Mouse (Mus musculus): ENCODE measurements around the gene Gm36176. TPM values are rescaled to one million over a fixed set of nuclear protein-coding genes. Genes with fewer than 3 reads are reported as not detected.
"Not testable (repeated sequence)": the region's sequence is repeated elsewhere in the genome, so short reads cannot be mapped to it uniquely, and the experiment has no call there.

Gm36176 gene
- polyA plus RNA-seq (2012; ENCODE audit: insufficient read depth, low replicate concordance): not detected in 2 replicates

DNA sequence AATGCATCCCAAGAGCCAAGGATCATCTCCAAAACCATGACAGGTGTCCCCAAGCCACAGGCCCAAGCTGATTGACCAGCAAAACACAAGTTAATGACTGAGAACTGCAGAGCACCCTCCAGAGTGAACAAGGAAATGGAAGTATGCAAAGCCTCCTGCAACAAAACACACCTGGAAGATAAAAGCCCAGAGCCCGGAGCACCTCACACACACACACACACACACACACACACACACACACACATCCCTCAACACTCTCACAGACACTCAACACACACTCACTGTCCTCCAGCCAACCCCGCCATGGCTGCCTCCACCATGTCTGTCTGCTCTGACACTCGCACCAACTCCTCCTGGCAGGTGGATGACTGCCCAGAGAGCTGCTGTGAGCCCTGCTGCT, at the start of gene Gm36176:
Gene Gm36176 (plus strand): TSS at position 301 of the 400 bp plus-strand sequence.
- peak within 1 kb of the TSS; percentile 51 for H3K4me3 ChIP-seq (replicated peaks)
- H3K9me3 ChIP-seq: peaks cover 58% of the 10 kb centered on the region
- peaks cover 17% of the 10 kb centered on the region for H3K27me3 ChIP-seq (replicated peaks)
- TF ChIP-seq GATA1 (IDR thresholded peaks at IDR 0.05; ENCODE audit: borderline replicate concordance, low read length): no peak
- TF ChIP-seq FLI1 (IDR thresholded peaks at IDR 0.05; ENCODE audit: low read length): no peak
- peaks cover 15% of the 10 kb centered on the region; the same call in 1 of the 2 replicates for H3K4me1 ChIP-seq
- no peaks in the 10 kb centered on the region for H3K36me3 ChIP-seq (replicated peaks; ENCODE audit: low read length)

- no peaks in the 10 kb centered on the region for H3K9me3 ChIP-seq
- H3K4me1 ChIP-seq: peaks cover 42% of the 10 kb centered on the region
- H3K36me3 ChIP-seq (replicated peaks; ENCODE audit: low read length): no peaks in the 10 kb centered on the region
- no peak overlapping the region for H3K4me3 ChIP-seq (replicated peaks)
- TF ChIP-seq GATA1 (IDR thresholded peaks at IDR 0.05; ENCODE audit: borderline replicate concordance, low read length) (no peak), FLI1 (IDR thresholded peaks at IDR 0.05; ENCODE audit: low read length) (no peak)
- peaks cover 35% of the 10 kb centered on the region for H3K27me3 ChIP-seq (replicated peaks)
These were observed 48.9 kb upstream of the Gm36176 start for GRCm38 (mm10) chr10:77797677-77798076.

DNA sequence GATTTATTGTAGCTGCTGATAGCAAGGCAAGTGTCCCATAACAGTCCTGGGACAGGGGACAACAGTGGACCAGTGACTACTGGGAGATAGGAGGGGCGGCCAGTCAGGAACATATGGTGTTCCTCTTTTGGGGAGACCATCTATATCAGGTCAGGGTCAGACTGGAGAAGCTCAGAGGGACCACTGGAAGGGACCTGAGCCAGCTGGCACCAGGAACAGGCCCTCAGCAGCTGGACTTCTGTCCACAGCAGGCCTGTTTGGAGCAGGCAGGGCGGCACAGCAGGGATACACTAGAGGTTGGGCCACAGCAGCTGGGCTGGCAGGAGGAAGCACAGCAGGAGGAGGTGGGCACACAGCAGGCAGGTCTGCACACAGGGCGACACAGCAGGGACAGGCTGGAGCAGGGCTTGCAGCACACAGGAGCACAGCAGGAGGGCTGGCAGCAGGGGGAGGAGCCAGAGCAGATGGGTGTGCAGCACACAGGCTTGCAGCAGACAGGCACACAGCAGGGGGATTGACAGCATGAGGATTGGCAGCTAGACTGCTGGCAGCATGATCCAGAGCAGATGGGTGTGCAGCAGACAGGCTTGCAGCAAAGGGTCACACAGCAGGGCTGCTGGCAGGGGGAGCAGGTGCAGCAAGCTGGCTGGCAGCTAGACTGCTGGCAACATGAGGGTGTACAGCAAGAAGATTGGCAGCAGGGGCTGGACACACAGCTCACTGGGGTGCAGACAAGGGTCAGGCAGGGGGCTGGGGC, 48.3 kb upstream of the Gm36176 start:
- not testable (repeated sequence) for H3K36me3 ChIP-seq (replicated peaks; ENCODE audit: low read length); H3K9me3 ChIP-seq; H3K4me3 ChIP-seq (replicated peaks)
- peaks cover 42% of the 10 kb centered on the region for H3K4me1 ChIP-seq
- peaks cover 32% of the 10 kb centered on the region for H3K27me3 ChIP-seq (replicated peaks)

DNA sequence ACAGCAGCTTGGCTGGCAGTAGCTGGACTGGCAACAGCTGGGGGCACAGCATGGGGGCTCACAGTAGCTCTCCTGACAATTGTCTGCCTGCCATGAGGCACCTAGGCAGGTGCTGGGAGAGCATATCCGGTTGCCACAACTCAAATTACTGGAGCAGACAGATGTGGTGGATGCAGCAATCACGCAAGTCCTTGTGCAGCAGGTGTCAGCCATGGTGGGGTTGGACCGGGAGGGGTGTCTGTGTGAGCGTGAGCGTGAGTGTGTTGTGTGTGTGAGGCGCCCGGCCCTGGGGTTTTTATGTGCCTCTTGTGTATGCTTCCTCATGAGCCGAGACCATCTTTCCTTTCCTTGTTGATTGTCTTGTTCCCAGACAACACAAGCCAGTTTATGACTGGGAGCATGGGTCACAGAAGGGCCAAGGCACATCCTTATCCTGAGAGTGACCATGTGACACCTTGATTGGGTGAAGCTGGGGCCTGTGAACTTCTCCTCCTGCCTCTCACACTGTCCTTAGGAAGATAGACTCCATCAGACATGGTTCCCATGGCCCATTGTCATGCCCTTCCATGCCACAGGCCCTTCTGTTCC, 47.6 kb upstream of the Gm36176 start, which contains the start of gene Gm19668:
Gene Gm19668 (minus strand): TSS at position 213 of the 588 bp plus-strand sequence.
- H3K9me3 ChIP-seq: no peaks in the 10 kb centered on the region
- peaks cover 28% of the 10 kb centered on the region for H3K27me3 ChIP-seq (replicated peaks)
- peaks cover 42% of the 10 kb centered on the region for H3K4me1 ChIP-seq
- TF ChIP-seq FLI1 (IDR thresholded peaks at IDR 0.05; ENCODE audit: low read length) (no peak), GATA1 (IDR thresholded peaks at IDR 0.05; ENCODE audit: borderline replicate concordance, low read length) (no peak)
- peak within 1 kb of the TSS; percentile 38 for H3K4me3 ChIP-seq (replicated peaks)
- H3K36me3 ChIP-seq (replicated peaks; ENCODE audit: low read length): no peaks in the 10 kb centered on the region

GRCm38 (mm10) chr10:77804095-77804494, 42.5 kb upstream of the Gm36176 start:
- peaks cover 3% of the 10 kb centered on the region for H3K27me3 ChIP-seq (replicated peaks)
- no peaks in the 10 kb centered on the region for H3K36me3 ChIP-seq (replicated peaks; ENCODE audit: low read length)
- no peaks in the 10 kb centered on the region for H3K9me3 ChIP-seq
- TF ChIP-seq FLI1 (IDR thresholded peaks at IDR 0.05; ENCODE audit: low read length): no peak
- no peak for TF ChIP-seq GATA1 (IDR thresholded peaks at IDR 0.05; ENCODE audit: borderline replicate concordance, low read length)
- no peak overlapping the region for H3K4me3 ChIP-seq (replicated peaks)
- H3K4me1 ChIP-seq: peaks cover 17% of the 10 kb centered on the region

GRCm38 (mm10) chr10:77811743-77812142, 34.9 kb upstream of the Gm36176 start, which contains the start of gene Gm9507:
Gm9507 (minus strand) TSS chr10:77811843.
- Histone ChIP-seq H3K36me3 (replicated peaks; ENCODE audit: low read length) (no peaks in the 10 kb centered on the region), H3K9me3 (0 out of 2 replicates have a peak, but pooled peaks cover 3% of the 10 kb centered on the region), H3K4me3 (replicated peaks) (peak within 1 kb of the TSS; percentile 42), H3K4me1 (no peaks in the 10 kb centered on the region; the same call in 1 of the 2 replicates), H3K27me3 (replicated peaks) (peaks cover 33% of the 10 kb centered on the region)
- no peak for TF ChIP-seq FLI1 (IDR thresholded peaks at IDR 0.05; ENCODE audit: low read length)
- TF ChIP-seq GATA1 (IDR thresholded peaks at IDR 0.05; ENCODE audit: borderline replicate concordance, low read length): no peak

DNA sequence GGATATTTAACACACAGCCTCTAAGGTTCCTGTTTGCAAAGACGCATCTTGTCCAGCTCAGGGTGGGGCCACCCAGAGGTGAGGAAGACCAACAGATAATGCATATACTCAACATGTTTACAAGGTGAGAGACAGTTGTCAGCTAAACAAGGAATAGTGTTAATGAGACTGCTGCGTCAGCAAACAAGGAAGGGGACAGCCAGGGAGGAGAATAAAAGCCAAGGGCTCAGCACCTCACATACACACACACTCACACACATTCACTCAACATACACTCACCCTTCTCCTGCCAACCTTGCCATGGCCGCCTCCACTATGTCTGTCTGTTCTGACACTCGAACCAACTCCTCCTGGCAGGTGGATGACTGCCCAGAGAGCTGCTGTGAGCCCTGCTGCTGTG, 32.2 kb upstream of the Gm36176 start, which contains the start of gene Gm2696:
Gene Gm2696 (plus strand): TSS at position 301 of the 400 bp plus-strand sequence.
- Histone ChIP-seq H3K9me3 (peaks cover 9% of the 10 kb centered on the region; the same call in 1 of the 2 replicates), H3K36me3 (replicated peaks; ENCODE audit: low read length) (no peaks in the 10 kb centered on the region), H3K27me3 (replicated peaks) (peaks cover 35% of the 10 kb centered on the region), H3K4me3 (replicated peaks) (no peak within 1 kb of the TSS), H3K4me1 (peaks cover 5% of the 10 kb centered on the region; the same call in 1 of the 2 replicates)
- TF ChIP-seq FLI1 (IDR thresholded peaks at IDR 0.05; ENCODE audit: low read length): no peak
- TF ChIP-seq GATA1 (IDR thresholded peaks at IDR 0.05; ENCODE audit: borderline replicate concordance, low read length): no peak

DNA sequence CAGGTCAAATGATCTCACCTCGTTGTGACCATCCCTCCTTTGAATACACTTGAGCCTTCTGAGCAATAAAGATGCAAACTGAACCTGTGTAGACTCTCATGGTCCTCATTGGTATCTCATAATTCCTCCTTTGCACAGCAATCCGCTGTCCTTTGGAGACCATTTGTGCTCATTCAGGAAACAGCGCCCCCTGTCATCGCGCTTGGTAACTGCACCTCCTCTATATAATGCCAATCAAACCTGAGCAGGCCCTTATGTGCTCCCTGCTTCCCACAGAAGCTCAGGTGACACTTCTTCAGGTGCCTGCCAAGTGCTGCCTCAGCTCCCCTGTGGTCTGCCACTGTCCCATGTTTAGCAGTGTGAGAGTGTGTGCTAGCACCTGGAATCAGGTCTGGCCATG, 31.1 kb upstream of the Gm36176 start:
- Histone ChIP-seq H3K9me3 (peaks cover 9% of the 10 kb centered on the region; the same call in 1 of the 2 replicates), H3K4me1 (peaks cover 5% of the 10 kb centered on the region; the same call in 1 of the 2 replicates), H3K36me3 (replicated peaks; ENCODE audit: low read length) (no peaks in the 10 kb centered on the region), H3K4me3 (replicated peaks) (no peak overlapping the region), H3K27me3 (replicated peaks) (peaks cover 39% of the 10 kb centered on the region)
- TF ChIP-seq FLI1 (IDR thresholded peaks at IDR 0.05; ENCODE audit: low read length) (no peak), GATA1 (IDR thresholded peaks at IDR 0.05; ENCODE audit: borderline replicate concordance, low read length) (no peak)

- peaks cover 5% of the 10 kb centered on the region; the same call in 1 of the 2 replicates for H3K4me1 ChIP-seq
- H3K4me3 ChIP-seq (replicated peaks): peak overlapping the region; percentile 48
- no peak for TF ChIP-seq FLI1 (IDR thresholded peaks at IDR 0.05; ENCODE audit: low read length)
- TF ChIP-seq GATA1 (IDR thresholded peaks at IDR 0.05; ENCODE audit: borderline replicate concordance, low read length): 0 out of 3 replicates have a peak, but pooled peaks have one; percentile 16
- H3K9me3 ChIP-seq: peaks cover 12% of the 10 kb centered on the region
- H3K36me3 ChIP-seq (replicated peaks; ENCODE audit: low read length): no peaks in the 10 kb centered on the region
- peaks cover 25% of the 10 kb centered on the region for H3K27me3 ChIP-seq (replicated peaks)
These were observed 28.1 kb upstream of the Gm36176 start for GRCm38 (mm10) chr10:77818523-77818922.

GRCm38 (mm10) chr10:77819203-77819602, 27.4 kb upstream of the Gm36176 start:
- H3K4me1 ChIP-seq: peaks cover 5% of the 10 kb centered on the region; the same call in 1 of the 2 replicates
- H3K27me3 ChIP-seq (replicated peaks): peaks cover 19% of the 10 kb centered on the region

More at GRCm38 (mm10) chr10:77819203-77819602, 27.4 kb upstream of the Gm36176 start:
- no peaks in the 10 kb centered on the region for H3K36me3 ChIP-seq (replicated peaks; ENCODE audit: low read length)
- H3K9me3 ChIP-seq: peaks cover 12% of the 10 kb centered on the region
- no peak overlapping the region for H3K4me3 ChIP-seq (replicated peaks)
- TF ChIP-seq FLI1 (IDR thresholded peaks at IDR 0.05; ENCODE audit: low read length) (no peak), GATA1 (IDR thresholded peaks at IDR 0.05; ENCODE audit: borderline replicate concordance, low read length) (no peak)
